Mouse (Mus musculus) CH12.LX (cell line): Measurements from ENCODE around the gene Coq8b. TPM values are rescaled to one million over a fixed set of nuclear protein-coding genes. Genes with fewer than 3 reads are reported as not detected.

ENCODE experiments used
- DNase-seq: peaks from one replicate; pipeline ENCODE4 v3.0.0-alpha.2; 2013; ENCODE audit errors: extremely low read depth
- H3K27ac ChIP-seq: 2 replicates; pipeline ENCODE4 v1.5.1; 2012; ENCODE audit warnings: low read depth, mild to moderate bottlenecking, control low read depth, moderate library complexity; ENCODE audit not compliant: insufficient read depth
- H3K27me3 ChIP-seq: replicated peaks from 2 replicates; pipeline ENCODE3; 2012; ENCODE audit warnings: inconsistent platforms
- H3K36me3 ChIP-seq, 2 experiments: replicated peaks in 1 of 2; 2 replicates each; pipeline versions ENCODE3 to v1.6.1; 2012; ENCODE audit warnings: inconsistent platforms in 1 of 2, low read length in 1 of 2, mild to moderate bottlenecking in 1 of 2, mixed read lengths in 1 of 2, moderate library complexity in 1 of 2; ENCODE audit not compliant: control insufficient read depth in 1 of 2, insufficient read depth in 1 of 2
- H3K4me1 ChIP-seq, 2 experiments: 2 replicates each; pipeline ENCODE4 v1.6.1; 2012; ENCODE audit warnings: inconsistent platforms in 1 of 2, moderate library complexity in 1 of 2; ENCODE audit not compliant: insufficient read depth in 2 of 2, control insufficient read depth in 1 of 2
- H3K4me2 ChIP-seq: 2 replicates; pipeline ENCODE4 v1.6.1; 2012; ENCODE audit warnings: low read depth, mild to moderate bottlenecking, control low read depth; ENCODE audit not compliant: poor library complexity, insufficient read depth, severe bottlenecking
- H3K4me3 ChIP-seq, 3 experiments: fragments of 150-350 bp in 1 of 3; sonication (generic) in 1 of 3; replicated peaks in 1 of 3; 2 replicates each; pipeline versions ENCODE3 to v1.5.1; 2011 to 2012; ENCODE audit warnings: low read depth in 2 of 3, low read length in 2 of 3, mild to moderate bottlenecking in 2 of 3, moderate library complexity in 2 of 3, control low read depth in 1 of 3, improper control_type of control experiment in 1 of 3, inconsistent platforms in 1 of 3, mixed read lengths in 1 of 3; ENCODE audit not compliant: poor library complexity in 1 of 3
- H3K79me2 ChIP-seq: replicated peaks from 2 replicates; pipeline ENCODE4 v1.6.1; 2012; ENCODE audit warnings: mild to moderate bottlenecking, moderate library complexity; ENCODE audit not compliant: control insufficient read depth, poor library complexity, insufficient read depth, severe bottlenecking; ENCODE audit errors: extremely low read depth
- H3K9ac ChIP-seq: 2 replicates; pipeline ENCODE4 v1.6.1; 2012; ENCODE audit warnings: low read depth, mild to moderate bottlenecking, control low read depth, moderate library complexity; ENCODE audit not compliant: insufficient read depth
- H3K9me3 ChIP-seq: replicated peaks from 2 replicates; pipeline ENCODE3; 2012; ENCODE audit warnings: low read length, inconsistent platforms, mixed read lengths
- BHLHE40 ChIP-seq: IDR thresholded peaks from 2 replicates; pipeline ENCODE4 v1.6.1; 2011; ENCODE audit warnings: mild to moderate bottlenecking, low read depth, low read length, improper control_type of control experiment
- CHD1 ChIP-seq: IDR thresholded peaks from 2 replicates; pipeline ENCODE4 v1.6.1; 2012; ENCODE audit warnings: low read depth, low read length, improper control_type of control experiment, inconsistent platforms
- CTCF ChIP-seq, 2 experiments: IDR thresholded peaks in 1 of 2; conservative IDR thresholded peaks in 1 of 2; 2 replicates each; pipeline ENCODE4 v1.5.1; 2011 to 2012; ENCODE audit warnings: low read depth in 2 of 2, low read length in 2 of 2, improper control_type of control experiment in 1 of 2, inconsistent platforms in 1 of 2, mild to moderate bottlenecking in 1 of 2, moderate library complexity in 1 of 2
- EP300 ChIP-seq: IDR thresholded peaks from 2 replicates; pipeline ENCODE4 v1.6.1; 2011; ENCODE audit warnings: low read length, improper control_type of control experiment
- GABPA ChIP-seq: IDR thresholded peaks from 2 replicates; pipeline ENCODE4 v1.6.1; 2012; ENCODE audit warnings: low read depth, low read length, improper control_type of control experiment, inconsistent platforms; ENCODE audit not compliant: insufficient replicate concordance
- IRF4 ChIP-seq: IDR thresholded peaks from 2 replicates; pipeline ENCODE4 v1.6.1; 2014; ENCODE audit warnings: low read depth, mild to moderate bottlenecking, inconsistent platforms, low read length, improper control_type of control experiment
- JUND ChIP-seq: conservative IDR thresholded peaks from 2 replicates; pipeline ENCODE4 v1.6.1; 2011; ENCODE audit warnings: low read depth, low read length, improper control_type of control experiment
- KAT2A ChIP-seq: IDR thresholded peaks from 2 replicates; pipeline ENCODE4 v1.6.1; 2012; ENCODE audit warnings: low read length, improper control_type of control experiment, inconsistent platforms; ENCODE audit not compliant: insufficient replicate concordance
- MEF2A ChIP-seq: IDR thresholded peaks from 2 replicates; pipeline ENCODE4 v1.6.1; 2014; ENCODE audit warnings: low read depth, mild to moderate bottlenecking, inconsistent platforms, low read length, improper control_type of control experiment, borderline replicate concordance
- NELFE ChIP-seq: IDR thresholded peaks from 2 replicates; pipeline ENCODE4 v1.6.1; 2011; ENCODE audit warnings: low read depth, low read length, improper control_type of control experiment
- PAX5 ChIP-seq: IDR thresholded peaks from 2 replicates; pipeline ENCODE4 v1.6.1; 2012; ENCODE audit warnings: low read length, inconsistent platforms, mixed read lengths
- POLR2A ChIP-seq: IDR thresholded peaks from 2 replicates; pipeline ENCODE4 v1.6.1; 2011; ENCODE audit warnings: low read depth, mild to moderate bottlenecking, improper control_type of control experiment, low read length
- RAD21 ChIP-seq: IDR thresholded peaks from 2 replicates; pipeline ENCODE4 v1.6.1; 2011; ENCODE audit warnings: low read depth, mild to moderate bottlenecking, low read length, improper control_type of control experiment, moderate library complexity
- RCOR1 ChIP-seq: conservative IDR thresholded peaks from 2 replicates; pipeline ENCODE4 v1.6.1; 2012; ENCODE audit warnings: low read depth, mild to moderate bottlenecking, inconsistent platforms, low read length, improper control_type of control experiment
- SMC3 ChIP-seq: IDR thresholded peaks from 2 replicates; pipeline ENCODE4 v1.6.1; 2011; ENCODE audit warnings: low read depth, low read length, improper control_type of control experiment
- TBP ChIP-seq: conservative IDR thresholded peaks from 2 replicates; pipeline ENCODE4 v1.6.1; 2011; ENCODE audit warnings: low read depth, low read length, improper control_type of control experiment
- TCF12 ChIP-seq: IDR thresholded peaks from 2 replicates; pipeline ENCODE4 v1.6.1; 2014; ENCODE audit warnings: low read depth, mild to moderate bottlenecking, inconsistent platforms, low read length, improper control_type of control experiment
- UBTF ChIP-seq: IDR thresholded peaks from 2 replicates; pipeline ENCODE4 v1.6.1; 2012; ENCODE audit warnings: low read depth, mild to moderate bottlenecking, inconsistent platforms, low read length, improper control_type of control experiment, moderate library complexity
- USF1 ChIP-seq: IDR thresholded peaks from 2 replicates; pipeline ENCODE4 v1.6.1; 2014; ENCODE audit warnings: low read depth, mild to moderate bottlenecking, inconsistent platforms, low read length, improper control_type of control experiment
- ZKSCAN1 ChIP-seq: IDR thresholded peaks from 2 replicates; pipeline ENCODE4 v1.6.1; 2012; ENCODE audit warnings: low read depth, inconsistent platforms, low read length, improper control_type of control experiment, borderline replicate concordance
- dilution Hi-C: fragments of 300-500 bp; cut with MboI; formaldehyde crosslinking; loops from 2 replicates; pipeline ENCODE4 v1.14.3; 2020; ENCODE audit warnings: low sequenced_read_pairs; ENCODE audit not compliant: extremely low pct_unique_long_range_greater_than_20kb, extremely low pct_ligation_motif_present
- in situ Hi-C: fragments of 300-500 bp; cut with MboI; formaldehyde crosslinking; loops from 3 replicates; pipeline ENCODE4 v1.14.3; 2019; ENCODE audit warnings: low sequenced_read_pairs, low pct_ligation_motif_present, low pct_unique_long_range_greater_than_20kb, mixed read lengths
- polyA plus RNA-seq: library from polyadenylated mRNA; unstranded; fragments of >175 nt; gene quantifications from 2 replicates; pipeline ENCODE4 v1.2.1, GENCODE M21; 2012; ENCODE audit warnings: low read depth; ENCODE audit not compliant: insufficient read length
- total RNA-seq, 2 experiments: library from RNA; depleted of rRNA; stranded (reverse); fragments of 300-350 nt in 1 of 2; fragments of >200 nt in 1 of 2; gene quantifications; 2 replicates each; pipeline ENCODE4 v1.2.3; 2012 to 2014

Coq8b gene
- total and polyA plus RNA-seq, 3 experiments: 19.7 to 26.5 (median 21.3) TPM

GRCm38 (mm10) chr7:27276021-27276420, 43.2 kb downstream of the Coq8b start:
- no peak overlapping the region for H3K4me2 ChIP-seq
- H3K4me3 ChIP-seq: no peak overlapping the region
- DNase-seq: no peak
- H3K79me2 ChIP-seq: no peaks in the 10 kb centered on the region
- H3K27ac ChIP-seq: no peak overlapping the region
- TF ChIP-seq RCOR1 (no peak), JUND (no peak), PAX5 (no peak), CTCF (conservative IDR thresholded peaks at IDR 0.05 in 1 of 2, IDR thresholded peaks at IDR 0.05 in 1 of 2; ENCODE audit: low read depth in 2 of 2, low read length in 2 of 2) (no peak), TCF12 (no peak), EP300 (no peak), CHD1 (no peak), MEF2A (no peak), USF1 (no peak)
- peaks cover 5 to 31% of the 10 kb centered on the region in 2 experiments for H3K36me3 ChIP-seq
- H3K27me3 ChIP-seq: no peaks in the 10 kb centered on the region
- in situ Hi-C loops: no loop called here
- dilution Hi-C loops: no loop called here
- no peaks in the 10 kb centered on the region for H3K9me3 ChIP-seq
- H3K9ac ChIP-seq: no peak overlapping the region
- peaks cover 0 to 9% of the 10 kb centered on the region in 2 experiments; a peak in 1 of 4 replicates for H3K4me1 ChIP-seq

DNA sequence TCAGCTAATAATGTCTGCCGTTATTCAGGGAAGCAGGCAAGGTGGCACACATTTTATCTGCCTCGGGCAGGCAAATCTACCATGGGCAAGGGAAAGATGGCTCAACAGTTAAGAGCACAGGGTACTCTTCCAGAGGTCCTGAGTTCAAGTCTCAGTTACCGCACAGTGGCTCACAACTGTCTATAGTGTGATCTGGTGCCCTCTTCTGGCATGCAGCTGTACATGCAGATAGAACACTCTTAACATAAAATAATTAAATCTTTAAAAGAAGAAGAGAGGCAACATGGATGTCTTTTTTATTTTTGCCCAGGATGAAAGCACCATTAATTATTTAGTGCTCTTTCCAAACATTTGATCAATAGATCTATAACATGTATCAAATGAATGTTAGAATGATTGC, 44.4 kb downstream of the Coq8b start:
- Histone ChIP-seq H3K79me2 (no peaks in the 10 kb centered on the region), H3K27ac (no peak overlapping the region), H3K4me2 (no peak overlapping the region), H3K4me1 (peaks cover 0 to 9% of the 10 kb centered on the region in 2 experiments; a peak in 1 of 4 replicates), H3K9ac (no peak overlapping the region), H3K36me3 (peaks cover 5 to 36% of the 10 kb centered on the region in 2 experiments), H3K4me3 (no peak overlapping the region), H3K27me3 (no peaks in the 10 kb centered on the region), H3K9me3 (no peaks in the 10 kb centered on the region)
- in situ Hi-C loops: no loop called here
- no peak for DNase-seq
- TF ChIP-seq SMC3 (peak; percentile 52; the same call in 1 of the 2 replicates), TBP (no peak), CTCF (conservative IDR thresholded peaks at IDR 0.05 in 1 of 2, IDR thresholded peaks at IDR 0.05 in 1 of 2; ENCODE audit: low read depth in 2 of 2, low read length in 2 of 2) (peak; percentile 50 to 70), RAD21 (peak; percentile 61)
- dilution Hi-C loops: no loop called here

DNA sequence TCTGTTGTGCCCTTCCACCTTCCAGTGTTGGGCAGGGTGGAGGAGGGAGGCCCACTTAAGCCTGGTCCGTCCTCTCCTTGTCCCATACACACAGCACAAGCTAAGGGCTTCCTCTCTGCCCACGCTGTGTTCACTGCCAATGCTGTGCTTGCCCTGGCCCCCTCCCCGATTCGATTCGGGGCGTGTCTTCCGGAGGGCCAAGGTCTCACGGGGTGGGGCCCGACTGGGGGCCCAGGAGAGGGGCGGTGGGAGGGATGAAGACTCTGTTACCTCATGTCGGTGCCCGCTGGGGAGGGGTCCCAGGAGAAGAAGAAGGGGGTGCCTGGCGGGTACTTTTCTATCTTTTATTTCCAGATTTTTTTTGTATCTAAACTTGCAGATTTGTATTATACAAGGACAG, 48.9 kb downstream of the Coq8b start:
- dilution Hi-C loops: no loop called here
- TF ChIP-seq ZKSCAN1 (no peak), PAX5 (no peak), SMC3 (no peak), CTCF (conservative IDR thresholded peaks at IDR 0.05 in 1 of 2, IDR thresholded peaks at IDR 0.05 in 1 of 2; ENCODE audit: low read depth in 2 of 2, low read length in 2 of 2) (no peak), BHLHE40 (no peak), USF1 (no peak), POLR2A (no peak), UBTF (no peak), KAT2A (no peak), TBP (no peak), GABPA (no peak), IRF4 (no peak), NELFE (no peak)

More for the DNA sequence above, 48.9 kb downstream of the Coq8b start:
- no peak for DNase-seq
- in situ Hi-C loops: no loop called here
- H3K9me3 ChIP-seq: no peaks in the 10 kb centered on the region
- no peak overlapping the region for H3K4me3 ChIP-seq
- H3K4me1 ChIP-seq: 0 out of 4 replicates have a peak, but pooled peaks cover 0 to 2% of the 10 kb centered on the region in 2 experiments
- no peak overlapping the region for H3K4me2 ChIP-seq
- H3K79me2 ChIP-seq: no peaks in the 10 kb centered on the region
- no peak overlapping the region for H3K9ac ChIP-seq
- no peaks in the 10 kb centered on the region for H3K27me3 ChIP-seq
- H3K27ac ChIP-seq: no peak overlapping the region
- peaks cover 5 to 26% of the 10 kb centered on the region in 2 experiments for H3K36me3 ChIP-seq
